Mouse (Mus musculus): ENCODE results near the gene Tbce. TPM values are rescaled to one million over a fixed set of nuclear protein-coding genes. Genes with fewer than 3 reads are reported as not detected.

The Tbce gene
- polyA plus RNA-seq (2015; fragmentation: Nextera tagmentation; extraction: Ambion mirVana) = 25.6 and 26.8 TPM in 2 replicates

GRCm38 (mm10) chr13:14039292-14039965 lies at the start of gene Tbce:
TSS of gene Tbce (minus strand) at chr13:14039638.
- WGBS (ENCODE audit: insufficient replicate concordance) = under 1% methylated on average over 35 of the region's 35 CpGs
- no peaks in the 10 kb centered on the region for H3K36me3 ChIP-seq (ENCODE audit: control insufficient read depth, insufficient read depth)

GRCm38 (mm10) chr13:14088669-14089068 lies 49.2 kb upstream of the Tbce start:
- Histone ChIP-seq H3K36me3 (ENCODE audit: control insufficient read depth, insufficient read depth) (no peaks in the 10 kb centered on the region), H3K27me3 (ENCODE audit: control insufficient read depth, insufficient read depth, low read depth, low read length) (no peaks in the 10 kb centered on the region), H3K9ac (ENCODE audit: low read depth, low read length) (no peak overlapping the region), H3K4me2 (ENCODE audit: low read depth, low read length) (no peak overlapping the region), H3K4me1 (ENCODE audit: control insufficient read depth, low read depth, low read length) (no peaks in the 10 kb centered on the region), H3K9me3 (replicated peaks; ENCODE audit: control insufficient read depth, low read length) (no peaks in the 10 kb centered on the region), H3K4me3 (ENCODE audit: low read depth, low read length) (no peak overlapping the region), H3K27ac (ENCODE audit: low read length) (no peak overlapping the region)
- ATAC-seq (ENCODE audit: low read depth) = no peak
- 76% methylated on average over 1 of the region's 1 CpGs for WGBS (ENCODE audit: insufficient replicate concordance)

More at GRCm38 (mm10) chr13:14039292-14039965, at the start of gene Tbce:
- peak; percentile 94 for ATAC-seq (ENCODE audit: low read depth)
- Histone ChIP-seq H3K27ac (ENCODE audit: low read length) (peak within 1 kb of the TSS; percentile 96), H3K4me1 (ENCODE audit: control insufficient read depth, low read depth, low read length) (peaks cover 23% of the 10 kb centered on the region), H3K27me3 (ENCODE audit: control insufficient read depth, insufficient read depth, low read depth, low read length) (no peaks in the 10 kb centered on the region), H3K9me3 (replicated peaks; ENCODE audit: control insufficient read depth, low read length) (no peaks in the 10 kb centered on the region), H3K4me2 (ENCODE audit: low read depth, low read length) (peak within 1 kb of the TSS; percentile 66), H3K4me3 (ENCODE audit: low read depth, low read length) (peak within 1 kb of the TSS; percentile 80), H3K9ac (ENCODE audit: low read depth, low read length) (peak within 1 kb of the TSS; percentile 92)

- Histone ChIP-seq H3K27me3 (ENCODE audit: control insufficient read depth, insufficient read depth, low read depth, low read length) (no peaks in the 10 kb centered on the region), H3K4me1 (ENCODE audit: control insufficient read depth, low read depth, low read length) (peaks cover 2% of the 10 kb centered on the region), H3K4me3 (ENCODE audit: low read depth, low read length) (no peak overlapping the region), H3K36me3 (ENCODE audit: control insufficient read depth, insufficient read depth) (no peaks in the 10 kb centered on the region), H3K4me2 (ENCODE audit: low read depth, low read length) (no peak overlapping the region), H3K9ac (ENCODE audit: low read depth, low read length) (no peak overlapping the region), H3K9me3 (replicated peaks; ENCODE audit: control insufficient read depth, low read length) (no peaks in the 10 kb centered on the region), H3K27ac (ENCODE audit: low read length) (no peak overlapping the region)
- ATAC-seq (ENCODE audit: low read depth) = no peak
- 45% methylated on average over 1 of the region's 1 CpGs for WGBS (ENCODE audit: insufficient replicate concordance)
Observed at GRCm38 (mm10) chr13:14075326-14075725, 35.9 kb upstream of the Tbce start.

GRCm38 (mm10) chr13:14074371-14074770 lies 34.9 kb upstream of the Tbce start:
- Histone ChIP-seq H3K27ac (ENCODE audit: low read length) (no peak overlapping the region), H3K9me3 (replicated peaks; ENCODE audit: control insufficient read depth, low read length) (no peaks in the 10 kb centered on the region)
- WGBS (ENCODE audit: insufficient replicate concordance) = 90% methylated on average over 1 of the region's 1 CpGs

GRCm38 (mm10) chr13:14069291-14069690 lies 29.9 kb upstream of the Tbce start:
- peaks cover 5% of the 10 kb centered on the region for H3K4me1 ChIP-seq (ENCODE audit: control insufficient read depth, low read depth, low read length)
- H3K27ac ChIP-seq (ENCODE audit: low read length) = no peak overlapping the region
- WGBS (ENCODE audit: insufficient replicate concordance) = 93% methylated on average over 1 of the region's 1 CpGs
- H3K36me3 ChIP-seq (ENCODE audit: control insufficient read depth, insufficient read depth) = no peaks in the 10 kb centered on the region; the same call in 1 of the 2 replicates
- H3K4me2 ChIP-seq (ENCODE audit: low read depth, low read length) = no peak overlapping the region
- H3K27me3 ChIP-seq (ENCODE audit: control insufficient read depth, insufficient read depth, low read depth, low read length) = no peaks in the 10 kb centered on the region
- no peaks in the 10 kb centered on the region for H3K9me3 ChIP-seq (replicated peaks; ENCODE audit: control insufficient read depth, low read length)
- no peak overlapping the region for H3K4me3 ChIP-seq (ENCODE audit: low read depth, low read length)
- ATAC-seq (ENCODE audit: low read depth) = no peak
- no peak overlapping the region for H3K9ac ChIP-seq (ENCODE audit: low read depth, low read length)

More at GRCm38 (mm10) chr13:14074371-14074770, 34.9 kb upstream of the Tbce start:
- Histone ChIP-seq H3K4me1 (ENCODE audit: control insufficient read depth, low read depth, low read length) (peaks cover 2% of the 10 kb centered on the region), H3K9ac (ENCODE audit: low read depth, low read length) (no peak overlapping the region), H3K4me3 (ENCODE audit: low read depth, low read length) (no peak overlapping the region), H3K27me3 (ENCODE audit: control insufficient read depth, insufficient read depth, low read depth, low read length) (no peaks in the 10 kb centered on the region), H3K36me3 (ENCODE audit: control insufficient read depth, insufficient read depth) (no peaks in the 10 kb centered on the region), H3K4me2 (ENCODE audit: low read depth, low read length) (no peak overlapping the region)
- ATAC-seq (ENCODE audit: low read depth) = no peak

GRCm38 (mm10) chr13:14068035-14068434 lies 28.6 kb upstream of the Tbce start:
- Histone ChIP-seq H3K36me3 (ENCODE audit: control insufficient read depth, insufficient read depth) (no peaks in the 10 kb centered on the region; the same call in 1 of the 2 replicates), H3K4me1 (ENCODE audit: control insufficient read depth, low read depth, low read length) (peaks cover 5% of the 10 kb centered on the region), H3K27me3 (ENCODE audit: control insufficient read depth, insufficient read depth, low read depth, low read length) (no peaks in the 10 kb centered on the region), H3K4me3 (ENCODE audit: low read depth, low read length) (no peak overlapping the region), H3K27ac (ENCODE audit: low read length) (no peak overlapping the region), H3K9ac (ENCODE audit: low read depth, low read length) (no peak overlapping the region), H3K4me2 (ENCODE audit: low read depth, low read length) (no peak overlapping the region), H3K9me3 (replicated peaks; ENCODE audit: control insufficient read depth, low read length) (no peaks in the 10 kb centered on the region)
- ATAC-seq (ENCODE audit: low read depth) = no peak

GRCm38 (mm10) chr13:14065701-14066100 lies 26.3 kb upstream of the Tbce start:
- Histone ChIP-seq H3K27ac (ENCODE audit: low read length) (no peak overlapping the region), H3K4me2 (ENCODE audit: low read depth, low read length) (no peak overlapping the region), H3K36me3 (ENCODE audit: control insufficient read depth, insufficient read depth) (no peaks in the 10 kb centered on the region; the same call in 1 of the 2 replicates), H3K4me3 (ENCODE audit: low read depth, low read length) (no peak overlapping the region), H3K9ac (ENCODE audit: low read depth, low read length) (no peak overlapping the region), H3K9me3 (replicated peaks; ENCODE audit: control insufficient read depth, low read length) (no peaks in the 10 kb centered on the region), H3K4me1 (ENCODE audit: control insufficient read depth, low read depth, low read length) (peaks cover 14% of the 10 kb centered on the region), H3K27me3 (ENCODE audit: control insufficient read depth, insufficient read depth, low read depth, low read length) (no peaks in the 10 kb centered on the region)
- no peak for ATAC-seq (ENCODE audit: low read depth)
- WGBS (ENCODE audit: insufficient replicate concordance) = 76% methylated on average over 1 of the region's 1 CpGs

GRCm38 (mm10) chr13:14065028-14065380 lies 25.6 kb upstream of the Tbce start:
- Histone ChIP-seq H3K4me3 (ENCODE audit: low read depth, low read length) (peak overlapping the region; percentile 99), H3K9me3 (replicated peaks; ENCODE audit: control insufficient read depth, low read length) (no peaks in the 10 kb centered on the region), H3K27me3 (ENCODE audit: control insufficient read depth, insufficient read depth, low read depth, low read length) (no peaks in the 10 kb centered on the region), H3K9ac (ENCODE audit: low read depth, low read length) (peak overlapping the region; percentile 100), H3K36me3 (ENCODE audit: control insufficient read depth, insufficient read depth) (no peaks in the 10 kb centered on the region; the same call in 1 of the 2 replicates), H3K4me2 (ENCODE audit: low read depth, low read length) (peak overlapping the region; percentile 74), H3K4me1 (ENCODE audit: control insufficient read depth, low read depth, low read length) (peaks cover 14% of the 10 kb centered on the region), H3K27ac (ENCODE audit: low read length) (peak overlapping the region; percentile 97)
- no peak for ATAC-seq (ENCODE audit: low read depth)
- 20% methylated on average over 9 of the region's 9 CpGs for WGBS (ENCODE audit: insufficient replicate concordance)

- Histone ChIP-seq H3K27me3 (ENCODE audit: control insufficient read depth, insufficient read depth, low read depth, low read length) (no peaks in the 10 kb centered on the region), H3K4me3 (ENCODE audit: low read depth, low read length) (peak overlapping the region; percentile 99), H3K36me3 (ENCODE audit: control insufficient read depth, insufficient read depth) (no peaks in the 10 kb centered on the region; the same call in 1 of the 2 replicates), H3K4me2 (ENCODE audit: low read depth, low read length) (peak overlapping the region; percentile 74), H3K9me3 (replicated peaks; ENCODE audit: control insufficient read depth, low read length) (no peaks in the 10 kb centered on the region), H3K9ac (ENCODE audit: low read depth, low read length) (peak overlapping the region; percentile 100), H3K27ac (ENCODE audit: low read length) (peak overlapping the region; percentile 97), H3K4me1 (ENCODE audit: control insufficient read depth, low read depth, low read length) (peaks cover 14% of the 10 kb centered on the region)
- ATAC-seq (ENCODE audit: low read depth) = peak; percentile 0; the same call in 1 of the 2 replicates
- under 1% methylated on average over 47 of the region's 65 CpGs for WGBS (ENCODE audit: insufficient replicate concordance)
Observed at GRCm38 (mm10) chr13:14064341-14065027, 25.0 kb upstream of the Tbce start.

Measured in liver, embryonic 16.5 days (tissue).